Mouse (Mus musculus) hindbrain, embryonic 13.5 days (tissue): ENCODE measurements around the gene Sv2b. TPM values are rescaled to one million over a fixed set of nuclear protein-coding genes. Genes with fewer than 3 reads are reported as not detected.

ENCODE experiments used
- ATAC-seq: fragments of 200-750 bp; cut with Nextera tagmentation; 2 replicates; pipeline ENCODE4 v1.8.0; 2017; ENCODE audit warnings: moderate TSS enrichment; ENCODE audit not compliant: low FRiP score
- H3K27ac ChIP-seq: fragments of 300-500 bp; sonication (generic); 2 replicates; pipeline ENCODE4 v1.5.1; 2015; ENCODE audit warnings: inconsistent platforms, mild to moderate bottlenecking, moderate library complexity
- H3K27me3 ChIP-seq: fragments of 300-500 bp; sonication (generic); 2 replicates; pipeline ENCODE4 v1.6.1; 2015; ENCODE audit warnings: mild to moderate bottlenecking, inconsistent platforms
- H3K36me3 ChIP-seq: fragments of 300-500 bp; sonication (generic); 2 replicates; pipeline ENCODE4 v1.6.1; 2015; ENCODE audit warnings: mild to moderate bottlenecking, inconsistent platforms
- H3K4me1 ChIP-seq: fragments of 300-500 bp; sonication (generic); replicated peaks from 2 replicates; pipeline ENCODE4 v1.6.1; 2015; ENCODE audit warnings: inconsistent platforms
- H3K4me2 ChIP-seq: fragments of 300-500 bp; sonication (generic); 2 replicates; pipeline ENCODE4 v1.6.1; 2015; ENCODE audit warnings: inconsistent platforms, mild to moderate bottlenecking, moderate library complexity
- H3K4me3 ChIP-seq: fragments of 300-500 bp; sonication (generic); 2 replicates; pipeline ENCODE4 v1.5.1; 2015; ENCODE audit warnings: mild to moderate bottlenecking, inconsistent platforms
- H3K9ac ChIP-seq: fragments of 300-500 bp; sonication (generic); 2 replicates; pipeline ENCODE4 v1.6.1; 2015; ENCODE audit warnings: mild to moderate bottlenecking, inconsistent platforms
- H3K9me3 ChIP-seq: fragments of 300-500 bp; sonication (generic); 2 replicates; pipeline ENCODE4 v1.6.1; 2016; ENCODE audit warnings: inconsistent platforms
- WGBS: fragments of 180-500 bp; shearing (Covaris S2); methylation state at CpG from one replicate; pipeline ENCODE4 v1.1.7; 2015; 5-methylcytosine and 5-hydroxymethylcytosine counted together
- polyA plus RNA-seq: library from polyadenylated mRNA; unstranded; fragments of >200 nt; fragmentation: Nextera tagmentation; extraction: Ambion mirVana; gene quantifications from 2 replicates; pipeline ENCODE4 v1.2.1, GENCODE M21; 2015

Gene Sv2b
- polyA plus RNA-seq, 1 experiment from 2014 or later, result 8.9 TPM

DNA sequence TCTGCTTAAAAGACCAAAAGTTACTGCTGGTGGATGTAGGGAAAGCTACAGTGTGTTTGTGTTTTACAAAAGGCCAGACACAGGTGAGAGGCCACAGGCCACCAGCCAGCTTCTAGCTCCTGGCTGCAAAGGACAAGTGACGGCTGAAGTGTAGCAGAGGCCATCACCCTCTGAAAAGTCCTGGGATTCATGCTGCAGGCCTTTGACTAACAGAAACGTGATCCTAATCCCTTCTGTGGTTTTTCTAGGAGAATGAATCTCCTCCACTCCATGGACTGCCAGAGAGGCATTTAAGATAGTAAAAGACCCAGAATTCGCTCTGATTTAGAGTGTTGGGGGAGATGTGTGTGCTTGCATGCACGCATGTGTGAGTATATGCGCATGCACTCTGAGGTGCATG, 5.8 kb upstream of the Sv2b start:
- peaks cover 2% of the 10 kb centered on the region; the same call in 1 of the 2 replicates for H3K4me1 ChIP-seq
- WGBS, result 72% methylated on average over 5 of the region's 5 CpGs
- no peak overlapping the region for H3K4me3 ChIP-seq

DNA sequence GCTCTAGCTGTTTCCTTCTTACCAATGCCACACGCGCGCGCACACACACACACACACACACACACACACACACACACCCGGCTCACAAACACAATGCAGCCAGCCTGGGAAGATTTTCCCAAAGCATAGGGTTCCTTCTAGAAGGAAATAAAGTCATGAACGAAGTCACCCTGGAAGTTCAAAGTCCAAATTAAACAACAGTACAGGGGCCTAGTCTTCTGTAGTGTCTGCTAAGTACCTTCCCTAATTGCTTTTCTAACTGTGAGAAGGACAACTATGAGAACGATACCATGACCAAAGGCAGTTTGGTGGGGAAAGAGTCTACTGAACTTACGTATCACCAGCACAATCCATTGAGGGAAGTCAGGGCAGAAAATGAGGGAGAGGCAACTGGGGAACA, 508 bp upstream of the Sv2b start:
- Histone ChIP-seq H3K4me1 (peaks cover 21% of the 10 kb centered on the region), H3K4me2 (peak overlapping the region; percentile 98; the same call in 1 of the 2 replicates), H3K27ac (no peak overlapping the region), H3K9ac (no peak overlapping the region), H3K9me3 (no peaks in the 10 kb centered on the region), H3K27me3 (peaks cover 37% of the 10 kb centered on the region), H3K4me3 (no peak overlapping the region), H3K36me3 (no peaks in the 10 kb centered on the region)
- ATAC-seq, result no peak
- WGBS, result 81% methylated on average over 8 of the region's 8 CpGs

More for the DNA sequence above, 5.8 kb upstream of the Sv2b start:
- Histone ChIP-seq H3K27me3 (peaks cover 9% of the 10 kb centered on the region), H3K9me3 (no peaks in the 10 kb centered on the region), H3K36me3 (no peaks in the 10 kb centered on the region), H3K9ac (no peak overlapping the region), H3K4me2 (no peak overlapping the region), H3K27ac (no peak overlapping the region)
- ATAC-seq, result no peak

DNA sequence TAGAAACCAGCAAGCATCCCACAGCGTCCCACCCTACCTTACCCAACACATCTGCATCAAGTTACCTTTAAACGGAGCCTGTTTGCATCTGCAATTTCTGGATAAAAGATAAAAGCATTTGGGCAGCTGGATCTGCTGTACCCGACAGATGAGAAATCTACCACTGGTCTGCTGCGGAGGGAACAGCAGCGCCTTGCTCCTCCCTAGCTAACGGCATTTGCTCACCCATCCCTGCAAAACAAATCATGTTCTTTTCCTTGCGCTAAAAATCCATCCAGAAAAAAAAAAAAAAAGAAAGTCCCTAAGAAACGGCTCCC, 964 bp downstream of the Sv2b start:
- H3K4me2 ChIP-seq, result peak overlapping the region; percentile 98
- H3K36me3 ChIP-seq, result no peaks in the 10 kb centered on the region
- peak overlapping the region; percentile 75 for H3K9ac ChIP-seq
- peak overlapping the region; percentile 55 for H3K4me3 ChIP-seq
- peaks cover 21% of the 10 kb centered on the region for H3K4me1 ChIP-seq
- no peak for ATAC-seq
- H3K27me3 ChIP-seq, result peaks cover 37% of the 10 kb centered on the region
- H3K9me3 ChIP-seq, result no peaks in the 10 kb centered on the region
- H3K27ac ChIP-seq, result peak overlapping the region; percentile 14; the same call in 1 of the 2 replicates
- WGBS, result 4% methylated on average over 8 of the region's 8 CpGs

DNA sequence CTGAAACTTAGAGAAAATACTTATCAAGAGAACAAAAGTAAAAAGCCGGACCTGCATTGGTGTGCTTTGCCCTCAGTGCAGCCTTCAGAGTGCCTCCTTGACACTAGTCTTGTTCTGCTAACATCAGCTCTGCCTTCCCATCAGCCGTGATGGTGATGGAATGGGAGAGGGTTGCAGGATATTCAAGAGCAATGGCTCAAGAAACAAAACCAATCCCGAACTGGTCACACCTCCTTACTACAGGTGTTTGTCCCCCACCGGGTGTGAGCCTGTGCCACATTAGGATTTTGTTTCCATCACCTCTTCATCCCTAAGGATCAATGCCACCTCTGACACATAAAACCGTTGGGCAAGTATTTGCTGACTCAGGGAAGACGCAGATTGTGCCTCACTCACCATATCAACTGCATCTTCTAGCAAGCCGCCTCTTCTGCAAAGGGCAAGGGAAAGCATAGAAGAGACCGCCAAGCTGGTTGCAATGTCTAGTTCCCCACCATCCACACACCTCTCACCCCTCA, 1.4 kb downstream of the Sv2b start:
- Histone ChIP-seq H3K27ac (peak overlapping the region; percentile 14; the same call in 1 of the 2 replicates), H3K4me2 (peak overlapping the region; percentile 98), H3K36me3 (no peaks in the 10 kb centered on the region), H3K9ac (peak overlapping the region; percentile 75), H3K27me3 (peaks cover 37% of the 10 kb centered on the region), H3K4me1 (peaks cover 21% of the 10 kb centered on the region), H3K4me3 (peak overlapping the region; percentile 55), H3K9me3 (no peaks in the 10 kb centered on the region)
- WGBS, result 58% methylated on average over 8 of the region's 8 CpGs
- ATAC-seq, result no peak

DNA sequence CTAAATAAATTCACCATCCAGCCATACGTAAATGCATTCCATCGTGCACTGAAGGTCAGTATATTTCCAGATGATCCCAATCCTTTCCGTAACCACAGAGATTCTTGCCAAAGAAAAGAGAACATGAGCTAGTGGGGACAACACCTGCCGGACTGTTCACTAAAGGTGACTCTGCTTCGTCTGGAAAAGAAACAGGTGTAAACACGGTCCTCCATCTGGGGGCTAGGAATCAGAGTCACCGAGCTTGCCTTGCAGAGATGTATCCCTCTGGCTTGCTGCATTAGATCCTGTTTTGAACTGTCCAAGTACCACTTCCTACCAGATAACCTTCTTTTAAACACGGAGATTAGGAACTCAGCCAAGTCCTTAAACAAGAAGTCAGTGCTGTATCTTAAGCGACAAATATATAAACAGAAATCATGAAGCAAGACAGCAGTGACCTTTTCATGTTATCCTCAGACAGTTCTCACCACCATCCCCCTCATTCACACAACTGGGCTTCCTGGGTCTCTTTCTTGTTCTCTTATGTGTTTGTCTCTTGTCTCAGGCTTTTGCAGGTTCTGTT, 3.1 kb downstream of the Sv2b start:
- Histone ChIP-seq H3K27ac (no peak overlapping the region), H3K36me3 (no peaks in the 10 kb centered on the region), H3K9me3 (no peaks in the 10 kb centered on the region), H3K4me2 (no peak overlapping the region), H3K9ac (no peak overlapping the region), H3K4me1 (peaks cover 21% of the 10 kb centered on the region), H3K27me3 (peaks cover 37% of the 10 kb centered on the region), H3K4me3 (no peak overlapping the region)
- no peak for ATAC-seq
- whole genome bisulfite sequencing, result 85% methylated on average over 9 of the region's 9 CpGs

DNA sequence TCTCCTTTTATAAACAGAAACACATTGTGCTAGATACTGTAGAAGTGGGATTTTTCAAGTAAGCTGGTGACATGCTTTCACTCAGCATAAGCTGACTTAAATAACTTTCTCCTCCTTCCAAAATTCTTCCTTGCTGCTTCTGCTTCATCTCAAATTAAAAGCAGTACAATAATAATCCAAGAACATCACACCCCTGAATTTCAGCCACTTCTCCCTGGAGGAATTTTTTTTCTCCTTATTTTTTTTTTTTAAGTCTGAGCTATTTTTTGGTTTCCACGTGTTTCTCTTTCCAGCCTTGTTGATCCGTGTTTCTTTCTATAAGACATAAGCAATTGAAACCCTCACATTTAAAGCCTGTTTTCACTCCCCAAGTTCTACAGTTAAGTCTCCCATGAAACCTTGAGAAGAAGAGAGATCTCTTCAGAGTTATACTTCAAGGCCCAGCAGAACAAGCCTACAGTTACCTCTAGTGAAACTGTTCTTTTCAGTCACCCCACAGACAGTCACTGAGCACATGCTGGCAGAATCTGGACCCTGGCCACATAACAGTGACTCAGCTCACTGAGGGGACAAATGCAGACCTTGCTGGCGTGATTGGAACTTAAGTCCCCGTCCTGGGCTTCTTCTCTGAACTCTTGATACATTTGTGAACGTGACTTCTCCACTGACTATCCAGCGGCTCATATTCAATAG, 6.4 kb downstream of the Sv2b start:
- Histone ChIP-seq H3K9me3 (no peaks in the 10 kb centered on the region), H3K27ac (no peak overlapping the region), H3K36me3 (no peaks in the 10 kb centered on the region), H3K4me1 (peaks cover 3% of the 10 kb centered on the region), H3K4me2 (no peak overlapping the region), H3K27me3 (peaks cover 9% of the 10 kb centered on the region), H3K4me3 (no peak overlapping the region), H3K9ac (no peak overlapping the region)
- ATAC-seq, result no peak
- WGBS, result 88% methylated on average over 6 of the region's 6 CpGs

DNA sequence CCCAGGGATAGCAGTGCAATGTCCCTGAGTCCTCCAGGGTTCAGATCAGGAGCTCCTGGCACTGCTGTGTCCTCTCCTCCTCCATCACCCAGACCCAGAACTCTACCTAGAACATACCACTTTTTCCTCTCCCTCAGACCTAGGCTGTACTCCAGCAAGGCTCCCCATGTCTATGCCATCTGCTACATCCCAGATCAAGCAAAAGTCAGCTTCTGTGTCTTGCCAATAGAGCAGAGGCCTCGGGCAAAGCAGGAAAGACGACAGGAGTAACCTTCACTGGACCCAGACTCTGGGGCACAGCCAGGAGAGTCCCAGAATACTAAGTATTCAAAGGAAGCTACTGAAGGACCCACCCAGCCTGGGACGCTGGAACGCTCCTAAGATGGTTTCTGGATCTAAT, 9.8 kb downstream of the Sv2b start:
- Histone ChIP-seq H3K9ac (no peak overlapping the region), H3K4me2 (no peak overlapping the region), H3K27me3 (no peaks in the 10 kb centered on the region), H3K36me3 (no peaks in the 10 kb centered on the region), H3K4me3 (no peak overlapping the region), H3K4me1 (peaks cover 18% of the 10 kb centered on the region), H3K27ac (no peak overlapping the region), H3K9me3 (no peaks in the 10 kb centered on the region)
- no peak for ATAC-seq
- 92% methylated on average over 4 of the region's 4 CpGs for WGBS

DNA sequence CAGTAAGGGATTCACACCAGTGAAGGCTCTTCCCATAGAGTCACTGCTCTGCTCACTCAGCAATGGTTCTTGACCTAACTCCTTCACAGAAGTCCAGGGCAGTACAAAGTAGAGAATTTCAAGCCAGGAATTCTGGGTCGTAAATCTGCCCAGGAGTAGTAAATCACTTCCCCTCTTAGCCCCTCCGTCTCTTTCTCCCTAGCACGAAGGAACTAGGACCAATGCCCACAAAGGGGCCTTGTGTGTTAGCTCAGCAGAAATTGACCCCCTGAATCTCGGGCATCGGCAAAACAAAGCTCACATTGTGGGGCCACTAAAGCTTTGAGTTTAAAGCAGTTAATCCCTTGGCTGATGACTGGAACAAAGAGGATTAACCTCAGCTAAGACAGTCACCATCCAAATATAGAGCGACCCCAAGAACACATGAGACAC, 12.4 kb downstream of the Sv2b start:
- no peak overlapping the region for H3K9ac ChIP-seq
- no peaks in the 10 kb centered on the region for H3K9me3 ChIP-seq
- H3K4me1 ChIP-seq, result peaks cover 27% of the 10 kb centered on the region
- 16% methylated on average over 6 of the region's 6 CpGs for WGBS
- H3K27me3 ChIP-seq, result no peaks in the 10 kb centered on the region
- ATAC-seq, result no peak
- H3K4me3 ChIP-seq, result no peak overlapping the region
- H3K4me2 ChIP-seq, result no peak overlapping the region
- no peak overlapping the region for H3K27ac ChIP-seq
- H3K36me3 ChIP-seq, result no peaks in the 10 kb centered on the region

DNA sequence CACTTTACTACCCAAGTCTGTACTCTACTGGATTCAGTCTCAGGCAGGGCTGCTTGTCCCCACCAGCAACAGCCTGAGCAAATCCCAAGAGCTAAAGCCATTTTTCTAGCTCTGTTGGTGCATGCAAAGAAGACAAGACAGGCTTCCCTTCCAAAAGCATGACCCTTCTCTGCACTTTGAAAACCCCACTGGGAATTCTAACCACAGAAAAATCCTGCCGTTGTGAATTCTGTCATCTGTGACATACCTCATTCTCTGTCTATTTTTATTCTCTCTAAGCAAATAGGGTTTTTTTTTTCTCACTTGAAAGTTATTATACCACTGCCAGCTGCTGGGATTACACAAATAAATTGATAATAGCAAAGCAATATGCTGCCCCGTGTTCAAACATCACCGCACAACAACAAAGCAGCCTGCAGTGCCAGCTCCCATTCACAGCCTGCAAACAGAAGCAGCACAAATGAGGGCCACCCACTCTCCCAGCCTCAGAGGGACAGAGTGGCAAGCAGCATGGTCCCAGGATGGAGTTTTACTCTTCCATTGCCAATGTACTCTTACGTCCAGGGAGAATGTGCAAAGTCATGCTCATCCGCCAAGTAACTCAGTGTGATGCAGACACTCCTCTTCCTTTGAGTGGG, 13.7 kb downstream of the Sv2b start:
- peak; percentile 53; the same call in 1 of the 2 replicates for ATAC-seq
- Histone ChIP-seq H3K27me3 (no peaks in the 10 kb centered on the region), H3K4me3 (no peak overlapping the region), H3K9ac (no peak overlapping the region), H3K36me3 (no peaks in the 10 kb centered on the region), H3K9me3 (no peaks in the 10 kb centered on the region), H3K27ac (peak overlapping the region; percentile 60; the same call in 1 of the 2 replicates), H3K4me2 (no peak overlapping the region), H3K4me1 (peaks cover 30% of the 10 kb centered on the region)
- 20% methylated on average over 5 of the region's 5 CpGs for WGBS

DNA sequence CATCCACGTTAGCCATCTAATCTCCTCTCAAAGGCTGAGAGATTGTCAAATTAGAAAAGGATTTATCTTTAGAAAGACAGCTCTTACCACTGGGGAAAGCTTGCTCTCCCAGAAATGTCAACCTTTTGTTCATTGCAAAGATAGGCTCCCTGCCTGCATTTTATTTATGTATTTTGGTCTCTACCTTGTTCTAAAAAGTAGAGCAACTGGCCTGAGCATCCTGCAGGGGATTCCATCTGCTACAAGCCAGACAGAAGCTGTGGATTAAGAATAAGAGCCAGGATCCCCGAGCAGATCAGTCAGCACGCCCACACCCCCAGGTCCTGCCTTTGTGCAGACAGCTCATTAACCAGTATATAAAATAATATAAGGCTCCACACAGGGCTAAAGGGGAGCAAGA, 16.8 kb downstream of the Sv2b start:
- Histone ChIP-seq H3K27ac (no peak overlapping the region), H3K4me1 (peaks cover 30% of the 10 kb centered on the region), H3K4me3 (no peak overlapping the region), H3K27me3 (no peaks in the 10 kb centered on the region), H3K9me3 (no peaks in the 10 kb centered on the region), H3K4me2 (no peak overlapping the region), H3K36me3 (no peaks in the 10 kb centered on the region), H3K9ac (no peak overlapping the region)
- ATAC-seq, result no peak
- 40% methylated on average over 3 of the region's 3 CpGs for WGBS

DNA sequence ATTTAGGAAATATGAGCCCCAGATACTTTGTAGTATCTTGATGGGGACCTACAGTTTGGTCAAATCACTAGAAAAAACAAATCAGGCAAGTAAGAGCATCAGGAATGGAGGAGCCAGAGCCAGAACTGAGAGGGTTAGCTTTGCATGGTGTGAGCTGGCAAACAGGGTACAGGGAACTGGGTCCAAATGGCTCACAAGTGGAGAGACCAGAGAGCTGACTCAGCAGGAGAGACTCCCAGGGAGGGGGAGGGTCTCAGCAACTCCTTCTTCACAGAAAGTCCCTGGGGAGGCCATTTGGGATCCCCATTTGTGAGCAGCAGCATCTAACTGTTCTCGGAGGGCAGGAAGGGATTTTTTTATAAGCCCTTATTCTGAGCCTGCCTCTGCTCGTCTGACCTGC, 18.5 kb downstream of the Sv2b start:
- Histone ChIP-seq H3K27ac (no peak overlapping the region), H3K27me3 (no peaks in the 10 kb centered on the region), H3K36me3 (no peaks in the 10 kb centered on the region), H3K4me1 (peaks cover 21% of the 10 kb centered on the region), H3K4me2 (no peak overlapping the region), H3K9ac (no peak overlapping the region), H3K4me3 (no peak overlapping the region), H3K9me3 (no peaks in the 10 kb centered on the region)
- 32% methylated on average over 2 of the region's 2 CpGs for WGBS
- ATAC-seq, result no peak

DNA sequence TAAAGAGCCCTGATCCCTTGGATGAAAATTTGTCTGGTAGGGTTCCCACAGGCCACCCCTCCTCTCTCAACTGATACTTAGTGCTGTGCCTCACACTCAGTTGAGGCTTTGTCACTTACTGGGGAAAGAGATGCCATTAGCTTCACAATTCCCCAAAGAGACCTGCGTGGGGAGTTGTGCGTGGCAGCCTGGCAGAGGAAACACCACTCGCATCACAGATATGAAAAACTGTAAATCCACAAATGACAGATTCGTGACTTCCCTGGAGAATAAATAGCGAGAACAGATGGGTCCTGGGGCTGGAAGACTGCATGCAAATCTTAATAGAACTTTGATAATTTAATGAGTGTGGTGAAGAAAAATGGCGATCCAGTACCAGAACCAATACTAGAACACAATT, 21.8 kb downstream of the Sv2b start:
- Histone ChIP-seq H3K9ac (no peak overlapping the region), H3K4me1 (0 out of 2 replicates have a peak, but pooled peaks cover 4% of the 10 kb centered on the region), H3K27me3 (no peaks in the 10 kb centered on the region), H3K36me3 (no peaks in the 10 kb centered on the region), H3K9me3 (no peaks in the 10 kb centered on the region), H3K4me3 (no peak overlapping the region), H3K27ac (no peak overlapping the region), H3K4me2 (no peak overlapping the region)
- WGBS, result 77% methylated on average over 6 of the region's 6 CpGs
- ATAC-seq, result no peak
